Comparison of ENCODE assay signal across 22 mouse cellular contexts in the genomic region with DNA sequence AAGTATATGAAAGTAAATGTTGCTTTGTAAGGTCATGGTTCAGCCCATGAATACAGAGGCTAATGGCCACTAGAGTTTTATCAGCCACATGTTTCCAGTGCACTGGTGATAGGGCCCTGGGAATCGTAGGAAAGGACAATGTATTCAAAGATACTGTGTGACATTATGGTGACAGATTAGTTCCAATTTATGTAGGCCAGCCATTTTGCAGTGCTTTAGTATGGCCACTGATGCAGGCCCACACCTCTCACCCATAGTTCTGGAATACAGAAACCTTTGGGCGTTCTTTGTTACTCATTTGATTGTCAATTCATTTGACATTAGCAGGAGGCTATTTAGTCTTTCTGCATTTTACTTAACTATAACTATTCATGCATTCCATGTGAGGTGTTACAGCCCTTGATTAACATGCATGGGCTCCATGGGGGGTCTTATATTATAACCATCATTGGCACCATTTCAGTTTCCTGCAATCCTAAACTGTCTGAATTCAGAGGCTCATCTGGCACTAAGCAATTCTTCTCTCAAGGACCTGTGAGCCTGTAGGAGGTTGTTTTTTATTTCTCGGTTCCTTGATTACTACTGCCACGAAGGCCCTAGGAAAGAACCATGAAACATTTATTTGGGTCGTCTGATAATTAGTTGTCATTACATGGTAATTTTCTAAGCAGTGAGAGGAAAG. TPM values are rescaled to one million over a fixed set of nuclear protein-coding genes. Genes with fewer than 3 reads are reported as not detected.
DNase-seq lines count a peak whose midpoint lies in the region; ATAC-seq and TF ChIP-seq lines count a peak whose summit lies in the region.
"Had no signal": no experiment of that assay in that cellular context is flagged by ENCODE, and none has a peak within 500 bp of the region (broad histone marks: within the 10 kb centered on the region; RNA-seq: fewer than 3 reads in every experiment).

No protein-coding gene starts in this region.

- no peaks in the 10 kb centered on the region for H3K9me3 ChIP-seq in hindbrain, embryonic 12.5 days (replicated peaks)
- no peaks in the 10 kb centered on the region for H3K9me3 ChIP-seq in hindbrain, embryonic 10.5 days
- no peaks in the 10 kb centered on the region for H3K9me3 ChIP-seq in forebrain, embryonic 15.5 days
- H3K9me3 ChIP-seq in neural tube, embryonic 12.5 days = no peaks in the 10 kb centered on the region

- no peak overlapping the region for H3K27ac ChIP-seq in hindbrain, embryonic 12.5 days
- no peak overlapping the region for H3K27ac ChIP-seq in hindbrain, embryonic 10.5 days
- H3K27ac ChIP-seq in forebrain, embryonic 15.5 days (replicated peaks) = peak overlapping the region; percentile 25
- H3K27ac ChIP-seq in neural tube, embryonic 12.5 days = no peak overlapping the region

- no peak for DNase-seq in hindbrain, embryonic 10.5 days (ENCODE audit: low spot score)
- DNase-seq in brain, embryonic 14.5 days (ENCODE audit: low read depth) = peak; percentile 70
- no peak for DNase-seq in spleen, postnatal 10 days (ENCODE audit: low spot score in 2 of 2)
- DNase-seq in kidney, adult 11 months = no peak
- DNase-seq: adrenal gland, postnatal 14 days; cerebellum, adult 8-10 months; cerebellum, postnatal 36 days; gastrocnemius, postnatal 14 days; heart, adult 18-20 months; kidney, adult 2 months; kidney, postnatal 10 days; layer of hippocampus, postnatal 36 days; lung, postnatal 4 days; retina, postnatal 1 day; right cerebral cortex, postnatal 25 days; spleen, adult 18-20 months; thymus, postnatal 14 days had no signal

- TF ChIP-seq POLR2A in brain, embryonic 14.5 days (IDR thresholded peaks at IDR 0.05; ENCODE audit: borderline replicate concordance, extremely low read depth, insufficient read depth, insufficient read length, poor library complexity, severe bottlenecking) = no peak

- ATAC-seq in hindbrain, embryonic 12.5 days (ENCODE audit: low FRiP score) = peak; percentile 54; the same call in 1 of the 2 replicates
- peak; percentile 60 for ATAC-seq in forebrain, embryonic 15.5 days (replicated peaks)
- ATAC-seq in neural tube, embryonic 12.5 days (ENCODE audit: low FRiP score, low read depth) = peak; percentile 56
- ATAC-seq: CD4-positive, CD25-positive, alpha-beta regulatory T cell, adult 4 months; inflammation-experienced regulatory T-cells, adult 6 months had no signal

- H3K9ac ChIP-seq in hindbrain, embryonic 12.5 days = no peak overlapping the region
- no peak overlapping the region for H3K9ac ChIP-seq in forebrain, embryonic 15.5 days (replicated peaks)
- H3K9ac ChIP-seq in neural tube, embryonic 12.5 days = no peak overlapping the region

- no peak overlapping the region for H3K4me3 ChIP-seq in hindbrain, embryonic 12.5 days
- H3K4me3 ChIP-seq in hindbrain, embryonic 10.5 days = no peak overlapping the region
- no peak overlapping the region for H3K4me3 ChIP-seq in forebrain, embryonic 15.5 days
- H3K4me3 ChIP-seq in neural tube, embryonic 12.5 days = no peak overlapping the region

- H3K27me3 ChIP-seq in hindbrain, embryonic 12.5 days = no peaks in the 10 kb centered on the region
- no peaks in the 10 kb centered on the region for H3K27me3 ChIP-seq in hindbrain, embryonic 10.5 days (ENCODE audit: insufficient read depth, poor library complexity, severe bottlenecking)
- H3K27me3 ChIP-seq in forebrain, embryonic 15.5 days = no peaks in the 10 kb centered on the region
- H3K27me3 ChIP-seq in neural tube, embryonic 12.5 days (replicated peaks) = no peaks in the 10 kb centered on the region

- H3K4me2 ChIP-seq in hindbrain, embryonic 12.5 days (replicated peaks) = no peak overlapping the region
- no peak overlapping the region for H3K4me2 ChIP-seq in forebrain, embryonic 15.5 days (replicated peaks)
- no peak overlapping the region for H3K4me2 ChIP-seq in neural tube, embryonic 12.5 days (replicated peaks)

- H3K36me3 ChIP-seq in hindbrain, embryonic 12.5 days = 0 out of 2 replicates have a peak, but pooled peaks cover 3% of the 10 kb centered on the region
- no peaks in the 10 kb centered on the region for H3K36me3 ChIP-seq in hindbrain, embryonic 10.5 days
- H3K36me3 ChIP-seq in forebrain, embryonic 15.5 days = no peaks in the 10 kb centered on the region
- peaks cover 4% of the 10 kb centered on the region; the same call in 1 of the 2 replicates for H3K36me3 ChIP-seq in neural tube, embryonic 12.5 days

- no peaks in the 10 kb centered on the region for H3K4me1 ChIP-seq in hindbrain, embryonic 12.5 days
- no peaks in the 10 kb centered on the region for H3K4me1 ChIP-seq in hindbrain, embryonic 10.5 days (replicated peaks)
- H3K4me1 ChIP-seq in forebrain, embryonic 15.5 days = peaks cover 8% of the 10 kb centered on the region; the same call in 1 of the 2 replicates
- H3K4me1 ChIP-seq in neural tube, embryonic 12.5 days = no peaks in the 10 kb centered on the region

- TF ChIP-seq CTCF in brain, embryonic 14.5 days (IDR thresholded peaks at IDR 0.05; ENCODE audit: borderline replicate concordance, extremely low read depth, insufficient read depth, insufficient read length) = no peak

- 64% methylated on average over 5 of the region's 5 CpGs for whole genome bisulfite sequencing in hindbrain, embryonic 12.5 days
- WGBS in hindbrain, embryonic 10.5 days = 89% methylated on average over 5 of the region's 5 CpGs
- 33% methylated on average over 5 of the region's 5 CpGs for WGBS in forebrain, embryonic 15.5 days
- 35% methylated on average over 5 of the region's 5 CpGs for WGBS in neural tube, embryonic 12.5 days

RNA-seq across cellular contexts. Expression of a gene that starts 54.6 kb away (rescaled TPM):
- 25.9 and 27.5 TPM in 2 replicates for polyA plus RNA-seq in hindbrain, embryonic 12.5 days (2016; fragmentation: Nextera tagmentation; extraction: Ambion mirVana)
- polyA plus RNA-seq in hindbrain, embryonic 10.5 days (2016; fragmentation: Nextera tagmentation; extraction: Ambion mirVana) = 20.0 and 22.6 TPM in 2 replicates
- polyA plus RNA-seq in brain, embryonic 14.5 days (2012; rRNA removed) = 10.3 and 13.3 TPM in 2 replicates
- 19.9 and 22.0 TPM in 2 replicates for polyA plus RNA-seq in forebrain, embryonic 15.5 days (2015; fragmentation: Nextera tagmentation; extraction: Ambion mirVana)
- polyA plus RNA-seq in neural tube, embryonic 12.5 days (2016; fragmentation: Nextera tagmentation; extraction: Ambion mirVana) = 35.0 and 42.0 TPM in 2 replicates
- polyA plus RNA-seq: CD4-positive, CD25-positive, alpha-beta regulatory T cell, adult 4 months had no signal
